Mouse (Mus musculus) limb, embryonic 14.5 days (tissue): ENCODE measurements around the gene Dlec1. TPM values are rescaled to one million over a fixed set of nuclear protein-coding genes. Genes with fewer than 3 reads are reported as not detected.

Experiments
- ATAC-seq: fragments of 200-750 bp; cut with Nextera tagmentation; 2 replicates; pipeline ENCODE4 v1.8.0; 2017; ENCODE audit warnings: low read depth, moderate number of reproducible peaks, moderate TSS enrichment; ENCODE audit not compliant: low FRiP score
- DNase-seq: peaks from one replicate; pipeline ENCODE4 v3.0.0-alpha.2; 2015; ENCODE audit warnings: low spot score
- H3K27ac ChIP-seq: fragments of 300-500 bp; sonication (generic); replicated peaks from 2 replicates; pipeline ENCODE4 v1.5.1; 2014; ENCODE audit warnings: low read depth, mild to moderate bottlenecking, low read length, moderate library complexity, mixed read lengths
- H3K27me3 ChIP-seq: fragments of 300-500 bp; sonication (generic); 2 replicates; pipeline ENCODE4 v1.6.1; 2014; ENCODE audit warnings: low read length, mixed read lengths; ENCODE audit not compliant: control insufficient read depth, insufficient read depth
- H3K36me3 ChIP-seq: fragments of 300-500 bp; sonication (generic); 2 replicates; pipeline ENCODE4 v1.6.1; 2014; ENCODE audit warnings: mild to moderate bottlenecking, low read length, moderate library complexity, mixed read lengths; ENCODE audit not compliant: control insufficient read depth, insufficient read depth
- H3K4me1 ChIP-seq: fragments of 300-500 bp; sonication (generic); 2 replicates; pipeline ENCODE4 v1.6.1; 2014; ENCODE audit warnings: antibody characterized with exemption, low read length, mixed read lengths; ENCODE audit not compliant: control insufficient read depth, insufficient read depth
- H3K4me2 ChIP-seq: fragments of 300-500 bp; sonication (generic); replicated peaks from 2 replicates; pipeline ENCODE4 v1.6.1; 2014; ENCODE audit warnings: low read depth, mild to moderate bottlenecking, low read length, moderate library complexity; ENCODE audit not compliant: severe bottlenecking
- H3K4me3 ChIP-seq: fragments of 300-500 bp; sonication (generic); replicated peaks from 2 replicates; pipeline ENCODE4 v1.5.1; 2014; ENCODE audit warnings: low read length
- H3K9ac ChIP-seq: fragments of 300-500 bp; sonication (generic); 2 replicates; pipeline ENCODE4 v1.6.1; 2014; ENCODE audit warnings: mild to moderate bottlenecking, low read depth, low read length, moderate library complexity; ENCODE audit not compliant: severe bottlenecking
- H3K9me3 ChIP-seq: fragments of 300-500 bp; sonication (generic); 2 replicates; pipeline ENCODE4 v1.6.1; 2016; ENCODE audit warnings: low read length; ENCODE audit not compliant: control insufficient read depth
- POLR2A ChIP-seq: fragments of 200-500 bp; IDR thresholded peaks from 2 replicates; pipeline ENCODE4 v1.8.0; 2012; ENCODE audit warnings: inconsistent platforms, mild to moderate bottlenecking, moderate library complexity, borderline replicate concordance; ENCODE audit not compliant: insufficient read depth, insufficient read length; ENCODE audit errors: extremely low read depth
- WGBS: fragments of 180-500 bp; shearing (Covaris S2); extraction: QIAGEN DNeasy Blood & Tissue Kit; methylation state at CpG from one replicate; pipeline ENCODE4 v1.1.7; 2014; 5-methylcytosine and 5-hydroxymethylcytosine counted together
- polyA plus RNA-seq, 2 experiments: library from polyadenylated mRNA; depleted of rRNA in 1 of 2; stranded (reverse) in 1 of 2; unstranded in 1 of 2; fragments of >200 nt; fragmentation: Nextera tagmentation in 1 of 2; extraction: Ambion mirVana in 1 of 2; gene quantifications; 2 replicates each; pipeline versions ENCODE4 v1.2.1 to v1.2.3; 2012 to 2014

The Dlec1 gene
- polyA plus RNA-seq, 2 experiments = 0.81 to 1.5 TPM

- no peak overlapping the region for H3K9ac ChIP-seq
- 75% methylated on average over 15 of the region's 15 CpGs for WGBS
- ATAC-seq (no peak), DNase-seq (peak; percentile 12)
- TF ChIP-seq POLR2A = no peak
- H3K27me3 ChIP-seq = no peaks in the 10 kb centered on the region
- no peaks in the 10 kb centered on the region for H3K4me1 ChIP-seq
- H3K4me2 ChIP-seq = no peak overlapping the region
- no peak overlapping the region for H3K27ac ChIP-seq
- H3K4me3 ChIP-seq = no peak overlapping the region
- no peaks in the 10 kb centered on the region for H3K9me3 ChIP-seq
- peaks cover 62% of the 10 kb centered on the region for H3K36me3 ChIP-seq
Measured at GRCm38 (mm10) chr9:119073184-119073895, 28.9 kb upstream of the Dlec1 start.

- no peak for TF ChIP-seq POLR2A
- WGBS = 75% methylated on average over 16 of the region's 16 CpGs
- Histone ChIP-seq H3K9me3 (no peaks in the 10 kb centered on the region), H3K36me3 (peaks cover 80% of the 10 kb centered on the region), H3K9ac (no peak overlapping the region), H3K4me2 (no peak overlapping the region), H3K4me1 (no peaks in the 10 kb centered on the region), H3K4me3 (no peak overlapping the region), H3K27me3 (no peaks in the 10 kb centered on the region), H3K27ac (no peak overlapping the region)
- ATAC-seq (no peak), DNase-seq (no peak)
Measured at GRCm38 (mm10) chr9:119075685-119076084, 26.6 kb upstream of the Dlec1 start.

GRCm38 (mm10) chr9:119080040-119080675 is 22.1 kb upstream of the Dlec1 start:
- Histone ChIP-seq H3K9ac (no peak overlapping the region), H3K4me3 (no peak overlapping the region), H3K4me2 (no peak overlapping the region), H3K9me3 (no peaks in the 10 kb centered on the region), H3K27me3 (no peaks in the 10 kb centered on the region), H3K36me3 (peaks cover 60% of the 10 kb centered on the region), H3K27ac (no peak overlapping the region), H3K4me1 (peaks cover 4% of the 10 kb centered on the region; the same call in 1 of the 2 replicates)
- WGBS = 71% methylated on average over 5 of the region's 5 CpGs
- ATAC-seq = no peak
- no peak for DNase-seq
- TF ChIP-seq POLR2A = no peak

- no peak for TF ChIP-seq POLR2A
- H3K9ac ChIP-seq = no peak overlapping the region
- no peak overlapping the region for H3K4me2 ChIP-seq
- ATAC-seq (no peak), DNase-seq (no peak)
- 14% methylated on average over 8 of the region's 8 CpGs for WGBS
- no peak overlapping the region for H3K27ac ChIP-seq
- no peaks in the 10 kb centered on the region for H3K9me3 ChIP-seq
- H3K4me1 ChIP-seq = peaks cover 4% of the 10 kb centered on the region; the same call in 1 of the 2 replicates
- peaks cover 46% of the 10 kb centered on the region for H3K36me3 ChIP-seq
- H3K27me3 ChIP-seq = no peaks in the 10 kb centered on the region
- H3K4me3 ChIP-seq = no peak overlapping the region
Measured at GRCm38 (mm10) chr9:119082039-119082438, 20.2 kb upstream of the Dlec1 start.

GRCm38 (mm10) chr9:119082656-119083430 is 19.4 kb upstream of the Dlec1 start:
- TF ChIP-seq POLR2A = no peak
- Histone ChIP-seq H3K27ac (no peak overlapping the region), H3K4me2 (no peak overlapping the region), H3K4me1 (peaks cover 7% of the 10 kb centered on the region; the same call in 1 of the 2 replicates), H3K27me3 (no peaks in the 10 kb centered on the region), H3K9me3 (no peaks in the 10 kb centered on the region), H3K4me3 (no peak overlapping the region), H3K36me3 (peaks cover 44% of the 10 kb centered on the region), H3K9ac (no peak overlapping the region)
- no peak for DNase-seq
- 66% methylated on average over 7 of the region's 7 CpGs for WGBS
- no peak for ATAC-seq
